Mouse (Mus musculus): ENCODE results near the gene Itga6.

DNA sequence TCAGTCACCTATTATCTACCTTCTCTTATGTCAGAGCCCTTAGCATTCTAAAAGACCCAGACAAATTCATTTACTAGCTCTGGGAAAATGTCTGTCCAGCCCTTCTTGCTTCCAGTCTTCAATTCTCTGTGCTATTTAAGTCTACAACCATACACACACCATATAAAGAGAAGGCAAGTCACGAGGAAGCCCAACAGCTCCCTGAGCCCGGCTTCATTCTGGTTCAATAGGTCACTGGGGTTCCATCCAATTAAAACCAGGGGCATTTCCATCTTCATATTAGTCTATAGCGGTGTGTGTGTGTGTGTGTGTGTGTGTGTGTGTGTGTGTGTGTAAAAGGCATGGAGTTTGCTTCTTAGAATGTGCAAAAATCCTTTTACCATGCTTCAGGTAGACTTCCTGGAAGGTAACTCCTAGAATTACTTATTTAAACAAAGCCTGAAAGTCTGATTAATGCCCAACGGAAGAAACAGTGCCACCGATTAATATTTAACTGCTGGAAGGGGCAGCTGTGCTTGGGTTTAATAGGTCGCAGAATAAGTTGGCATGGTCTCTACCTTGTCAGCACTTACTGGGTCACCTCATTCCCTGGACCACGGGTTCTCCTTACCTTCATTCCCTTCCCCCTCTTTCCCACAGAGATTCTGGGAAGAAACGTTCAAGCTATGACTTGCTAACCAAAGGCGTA is 6.1 kb upstream of the Itga6 start:
- TF ChIP-seq TAL1 (IDR thresholded peaks at IDR 0.05; ENCODE audit: low read length): no peak
- no peak for TF ChIP-seq GATA1 (IDR thresholded peaks at IDR 0.05; ENCODE audit: low read length)
